Mouse (Mus musculus) megakaryocyte, embryonic 14.5 days (primary cell): Measurements from ENCODE around the gene Car10.

ENCODE experiments used
- FLI1 ChIP-seq: IDR thresholded peaks from 2 replicates; pipeline ENCODE4 v1.6.1; 2012; ENCODE audit warnings: low read length, inconsistent platforms, mixed read lengths
- GATA1 ChIP-seq: IDR thresholded peaks from 3 replicates; pipeline ENCODE4 v1.6.1; 2012; ENCODE audit warnings: mixed read lengths, low read length, inconsistent platforms, borderline replicate concordance

- TF ChIP-seq GATA1, result no peak
- no peak for TF ChIP-seq FLI1
Measured at GRCm38 (mm10) chr11:93550908-93551307, 453.1 kb downstream of the Car10 start.
